Mouse (Mus musculus) cortical plate, adult 2 months (tissue): Measurements from ENCODE around the gene Asb3.

ENCODE experiments used
- CTCF ChIP-seq: fragments of 200-500 bp; IDR thresholded peaks from 2 replicates; pipeline ENCODE4 v1.5.1; 2011; ENCODE audit warnings: mild to moderate bottlenecking, control low read depth, low read length; ENCODE audit not compliant: insufficient read depth; ENCODE audit errors: extremely low read depth
- POLR2A ChIP-seq: fragments of 200-500 bp; IDR thresholded peaks from 2 replicates; pipeline ENCODE4 v1.6.1; 2011; ENCODE audit warnings: mild to moderate bottlenecking, low read length, control low read depth; ENCODE audit not compliant: insufficient read depth; ENCODE audit errors: extremely low read depth

GRCm38 (mm10) chr11:30912311-30912710 lies 27.1 kb downstream of the Asb3 start:
- no peak for TF ChIP-seq POLR2A
- TF ChIP-seq CTCF = no peak
